Mouse (Mus musculus) heart, postnatal 10 days (tissue): Measurements from ENCODE around the gene Gm13697. TPM values are rescaled to one million over a fixed set of nuclear protein-coding genes. Genes with fewer than 3 reads are reported as not detected.
"Not testable (repeated sequence)": the region's sequence is repeated elsewhere in the genome, so short reads cannot be mapped to it uniquely, and the experiment has no call there.

Experiments
- DNase-seq, 2 experiments: peaks; one replicate each; pipeline ENCODE4 v3.0.0; 2021
- intact Hi-C: fragments of 180-260 bp; cut with DNase I; formaldehyde crosslinking; loops from one replicate; pipeline ENCODE4 v1.15.1; 2025
- total RNA-seq, 2 experiments: library from RNA; stranded (reverse); gene quantifications; 2 replicates each; pipeline ENCODE4 v1.2.3; 2021

Gm13697 gene
- 1 to 10 TPM; 1.0 to 1.1 TPM for total RNA-seq

DNA sequence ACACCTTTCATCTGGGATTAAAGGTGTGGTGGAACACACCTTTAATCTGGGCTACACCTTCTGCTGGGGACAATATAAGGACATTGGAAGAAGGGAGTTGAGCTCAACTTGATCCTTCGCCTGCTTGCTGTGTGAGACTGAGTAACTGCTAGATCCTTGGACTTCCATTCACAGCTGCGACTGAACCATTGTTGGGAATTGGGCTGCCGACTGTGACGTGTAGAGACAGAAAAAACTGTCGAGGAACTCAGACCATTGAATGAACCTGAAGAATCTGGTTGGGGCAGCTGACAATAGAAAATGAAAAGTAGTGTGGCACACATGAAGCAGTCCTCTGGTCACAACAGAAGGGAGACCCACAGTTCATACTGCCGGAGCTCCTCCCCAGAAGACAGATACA, at the start of gene Gm13697:
Gene Gm13697 (plus strand): TSS at position 301 of the 400 bp plus-strand sequence.
- intact Hi-C loops, DNase-seq: not testable (repeated sequence)

GRCm38 (mm10) chr2:83940931-83941361, 43.6 kb upstream of the Gm13697 start, which contains the start of gene Zswim2:
Zswim2 (minus strand) TSS chr2:83941228.
- DNase-seq, result peak; percentile 15 to 20
- intact Hi-C loops, result no loop called here

GRCm38 (mm10) chr2:83941378-83941777, 43.2 kb upstream of the Gm13697 start:
- intact Hi-C loops, result no loop called here
- no peak for DNase-seq

DNA sequence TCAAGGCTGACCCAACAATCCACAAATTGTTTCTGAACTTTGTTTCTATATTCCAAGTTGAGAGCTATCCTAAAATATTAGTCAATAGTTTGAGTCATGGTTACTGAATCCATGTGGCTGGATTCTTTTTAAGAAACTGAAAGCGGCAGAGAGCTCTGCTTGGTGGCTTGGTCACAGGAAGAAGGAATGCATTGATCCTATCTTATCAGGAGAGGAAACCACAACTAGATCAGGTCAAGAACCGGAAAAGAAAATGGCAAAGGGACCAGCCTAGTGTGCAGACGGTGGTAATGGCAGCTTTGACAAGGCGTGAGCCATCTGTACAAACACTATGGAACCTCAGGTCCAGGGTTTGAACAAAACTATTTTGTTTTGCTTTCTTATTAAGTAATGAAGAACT, 42.8 kb upstream of the Gm13697 start:
- intact Hi-C loops, result no loop called here
- no peak for DNase-seq

DNA sequence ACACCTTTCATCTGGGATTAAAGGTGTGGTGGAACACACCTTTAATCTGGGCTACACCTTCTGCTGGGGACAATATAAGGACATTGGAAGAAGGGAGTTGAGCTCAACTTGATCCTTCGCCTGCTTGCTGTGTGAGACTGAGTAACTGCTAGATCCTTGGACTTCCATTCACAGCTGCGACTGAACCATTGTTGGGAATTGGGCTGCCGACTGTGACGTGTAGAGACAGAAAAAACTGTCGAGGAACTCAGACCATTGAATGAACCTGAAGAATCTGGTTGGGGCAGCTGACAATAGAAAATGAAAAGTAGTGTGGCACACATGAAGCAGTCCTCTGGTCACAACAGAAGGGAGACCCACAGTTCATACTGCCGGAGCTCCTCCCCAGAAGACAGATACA, 29.1 kb upstream of the Gm13697 start, which contains the start of gene Gm13698:
Gene Gm13698 (plus strand): TSS at position 301 of the 400 bp plus-strand sequence.
- intact Hi-C loops, DNase-seq: not testable (repeated sequence)

GRCm38 (mm10) chr2:83961203-83961602, 23.3 kb upstream of the Gm13697 start, which contains the start of gene Gm13693:
Gm13693 (plus strand) TSS chr2:83961503.
- DNase-seq, intact Hi-C loops: not testable (repeated sequence)

DNA sequence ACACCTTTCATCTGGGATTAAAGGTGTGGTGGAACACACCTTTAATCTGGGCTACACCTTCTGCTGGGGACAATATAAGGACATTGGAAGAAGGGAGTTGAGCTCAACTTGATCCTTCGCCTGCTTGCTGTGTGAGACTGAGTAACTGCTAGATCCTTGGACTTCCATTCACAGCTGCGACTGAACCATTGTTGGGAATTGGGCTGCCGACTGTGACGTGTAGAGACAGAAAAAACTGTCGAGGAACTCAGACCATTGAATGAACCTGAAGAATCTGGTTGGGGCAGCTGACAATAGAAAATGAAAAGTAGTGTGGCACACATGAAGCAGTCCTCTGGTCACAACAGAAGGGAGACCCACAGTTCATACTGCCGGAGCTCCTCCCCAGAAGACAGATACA, 17.5 kb upstream of the Gm13697 start, which contains the start of gene Gm13695:
Gene Gm13695 (plus strand): TSS at position 301 of the 400 bp plus-strand sequence.
- DNase-seq, intact Hi-C loops: not testable (repeated sequence)

GRCm38 (mm10) chr2:83972823-83973222, 11.7 kb upstream of the Gm13697 start, which contains the start of gene Gm13696:
Gm13696 (plus strand) TSS chr2:83973123.
- DNase-seq, intact Hi-C loops: not testable (repeated sequence)

DNA sequence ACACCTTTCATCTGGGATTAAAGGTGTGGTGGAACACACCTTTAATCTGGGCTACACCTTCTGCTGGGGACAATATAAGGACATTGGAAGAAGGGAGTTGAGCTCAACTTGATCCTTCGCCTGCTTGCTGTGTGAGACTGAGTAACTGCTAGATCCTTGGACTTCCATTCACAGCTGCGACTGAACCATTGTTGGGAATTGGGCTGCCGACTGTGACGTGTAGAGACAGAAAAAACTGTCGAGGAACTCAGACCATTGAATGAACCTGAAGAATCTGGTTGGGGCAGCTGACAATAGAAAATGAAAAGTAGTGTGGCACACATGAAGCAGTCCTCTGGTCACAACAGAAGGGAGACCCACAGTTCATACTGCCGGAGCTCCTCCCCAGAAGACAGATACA, 5.9 kb upstream of the Gm13697 start, which contains the start of gene Gm13694:
Gene Gm13694 (plus strand): TSS at position 301 of the 400 bp plus-strand sequence.
- intact Hi-C loops, result not testable (repeated sequence)

DNA sequence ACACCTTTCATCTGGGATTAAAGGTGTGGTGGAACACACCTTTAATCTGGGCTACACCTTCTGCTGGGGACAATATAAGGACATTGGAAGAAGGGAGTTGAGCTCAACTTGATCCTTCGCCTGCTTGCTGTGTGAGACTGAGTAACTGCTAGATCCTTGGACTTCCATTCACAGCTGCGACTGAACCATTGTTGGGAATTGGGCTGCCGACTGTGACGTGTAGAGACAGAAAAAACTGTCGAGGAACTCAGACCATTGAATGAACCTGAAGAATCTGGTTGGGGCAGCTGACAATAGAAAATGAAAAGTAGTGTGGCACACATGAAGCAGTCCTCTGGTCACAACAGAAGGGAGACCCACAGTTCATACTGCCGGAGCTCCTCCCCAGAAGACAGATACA, 5.7 kb downstream of the Gm13697 start, which contains the start of gene Gm13691:
Gene Gm13691 (plus strand): TSS at position 301 of the 400 bp plus-strand sequence.
- DNase-seq, intact Hi-C loops: not testable (repeated sequence)

More for the DNA sequence above, 5.9 kb upstream of the Gm13697 start, which contains the start of gene Gm13694:
- not testable (repeated sequence) for DNase-seq

DNA sequence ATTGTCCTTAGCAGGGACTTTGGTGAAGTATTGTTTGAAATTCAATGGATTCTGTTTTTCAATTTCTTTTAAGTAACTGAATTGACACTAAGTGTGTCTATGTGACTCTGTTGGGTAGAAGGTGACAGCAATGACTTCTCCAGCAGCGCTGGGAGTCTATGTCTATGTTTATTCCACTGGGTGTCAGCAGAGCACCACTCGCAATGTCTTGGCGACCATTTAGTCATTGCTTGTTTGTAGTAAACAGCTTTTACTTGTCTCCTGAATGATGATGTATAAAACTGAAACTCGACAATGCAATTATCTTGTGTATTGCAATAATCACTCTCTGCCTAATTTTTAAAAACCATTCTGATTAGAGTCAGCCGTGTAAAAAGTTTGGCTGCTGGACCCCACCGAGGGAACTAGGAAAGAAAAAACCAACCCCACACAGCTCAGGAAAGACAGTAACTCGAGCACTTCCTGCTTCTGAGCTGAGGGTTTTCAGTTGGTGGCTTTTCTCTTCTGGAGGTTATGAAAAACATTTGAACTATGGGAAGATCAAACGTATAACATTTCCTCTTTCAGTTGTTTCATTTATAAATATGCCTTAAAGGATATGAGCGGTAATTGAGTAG, 9.2 kb downstream of the Gm13697 start:
- intact Hi-C loops, result not testable (repeated sequence)
- peak; percentile 44 to 52 for DNase-seq

GRCm38 (mm10) chr2:83994526-83994925, 10.0 kb downstream of the Gm13697 start:
- intact Hi-C loops, DNase-seq: not testable (repeated sequence)

- DNase-seq, result no peak
- intact Hi-C loops, result no loop called here
Measured at GRCm38 (mm10) chr2:84008913-84009312, 24.4 kb downstream of the Gm13697 start.

DNA sequence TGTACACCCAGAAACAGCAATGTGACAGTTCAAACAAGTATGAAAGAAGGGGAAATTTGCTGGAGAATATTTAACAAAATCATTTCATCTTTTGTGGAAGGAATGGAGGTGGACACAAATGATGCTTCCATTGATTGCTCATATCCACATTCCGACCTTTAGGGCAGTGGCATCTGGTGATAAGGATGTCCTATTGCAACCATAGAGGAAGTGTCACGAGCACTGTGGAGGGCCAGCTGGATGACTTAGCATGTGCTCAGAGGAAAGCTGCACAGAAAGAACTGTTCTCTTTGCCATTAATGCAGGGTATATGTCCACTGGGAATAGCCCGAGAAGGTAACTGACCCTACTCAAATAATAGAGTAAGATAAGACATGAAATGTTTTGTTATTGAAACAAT, 25.3 kb downstream of the Gm13697 start:
- intact Hi-C loops, result no loop called here
- DNase-seq, result no peak

DNA sequence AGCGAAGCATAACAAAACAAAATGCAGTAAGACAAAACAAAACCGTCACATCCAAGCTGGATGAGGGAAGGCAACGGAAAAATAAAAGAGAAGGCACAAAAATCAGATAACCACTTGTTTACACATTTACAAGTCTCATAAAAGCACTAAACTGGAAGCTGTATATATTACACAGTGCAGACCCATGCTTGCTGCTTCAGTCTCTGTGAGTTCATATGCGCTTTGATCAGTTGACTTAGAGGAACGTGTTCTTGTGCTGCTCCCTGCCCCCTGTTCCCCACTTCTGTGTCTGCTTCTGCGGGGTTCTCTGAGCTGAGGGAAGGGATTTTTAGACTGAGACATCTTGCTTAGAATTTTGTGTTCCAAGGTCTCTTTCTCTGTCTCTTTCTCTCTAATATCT, 30.0 kb downstream of the Gm13697 start:
- DNase-seq, result no peak
- intact Hi-C loops, result no loop called here

- DNase-seq, intact Hi-C loops: not testable (repeated sequence)
Measured at GRCm38 (mm10) chr2:84016291-84016690, 31.7 kb downstream of the Gm13697 start.

GRCm38 (mm10) chr2:84018330-84018729, 33.8 kb downstream of the Gm13697 start:
- intact Hi-C loops, result no loop called here
- peak in 1 of 2 experiments; percentile 18 for DNase-seq

DNA sequence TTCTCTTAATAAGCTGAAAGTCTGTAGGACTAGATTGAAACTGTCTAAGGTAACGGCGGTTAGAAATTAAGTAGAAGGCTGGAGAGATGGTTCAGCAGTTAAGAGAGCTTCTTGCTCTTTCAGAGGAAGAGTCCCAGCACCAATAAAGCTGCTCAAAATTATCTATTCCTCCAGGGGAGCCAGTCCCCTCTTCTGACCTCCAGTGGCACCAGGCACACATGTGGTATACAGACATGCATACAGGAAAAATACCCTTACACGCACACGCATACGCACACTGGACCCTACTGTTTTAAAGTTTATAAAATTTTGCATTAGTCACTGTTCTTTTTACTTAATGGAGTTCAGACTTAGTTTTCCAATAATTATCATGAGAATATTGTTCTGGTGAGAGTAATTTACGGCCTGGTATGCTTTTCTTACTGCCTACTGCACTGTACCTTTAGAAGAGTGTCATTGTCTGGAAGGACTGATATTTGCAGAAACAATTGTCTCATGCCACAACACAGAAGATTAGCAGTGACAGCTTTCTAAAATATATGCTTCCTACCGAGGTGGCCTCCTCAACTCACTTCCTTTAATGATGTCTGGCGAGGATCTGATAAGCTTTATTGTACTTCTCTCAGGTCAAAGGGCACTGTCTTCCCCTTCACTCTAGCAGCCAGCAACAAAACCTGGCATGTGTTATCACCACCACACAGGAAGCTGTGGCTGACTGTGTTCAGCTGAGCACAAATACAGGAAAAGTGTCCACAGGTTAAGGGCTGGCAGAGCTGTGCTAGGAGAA, 35.2 kb downstream of the Gm13697 start:
- intact Hi-C loops, result no loop called here
- no peak for DNase-seq

GRCm38 (mm10) chr2:84021930-84022329, 37.4 kb downstream of the Gm13697 start:
- intact Hi-C loops, result no loop called here
- no peak for DNase-seq

DNA sequence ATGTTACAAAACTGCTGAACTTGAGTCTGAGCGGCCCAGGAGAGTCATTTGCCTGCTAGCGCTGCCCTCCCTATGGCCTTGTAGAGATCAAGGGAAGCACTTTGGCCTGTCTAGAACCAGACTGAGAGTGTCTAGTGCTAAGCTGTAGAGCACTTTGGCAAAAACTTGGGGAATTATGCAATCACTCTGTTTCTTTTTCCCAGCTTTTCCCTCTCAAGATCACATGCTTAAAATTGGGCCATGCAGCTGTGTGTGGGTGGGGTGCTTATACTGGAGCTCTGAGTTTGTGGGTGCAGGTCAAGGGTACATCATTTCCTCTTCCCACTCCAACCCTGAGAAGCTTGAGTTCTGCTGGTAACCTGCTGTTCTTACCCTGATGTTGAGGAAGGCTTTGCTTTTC, 38.4 kb downstream of the Gm13697 start:
- DNase-seq, result peak; percentile 58 to 64
- intact Hi-C loops, result no loop called here

DNA sequence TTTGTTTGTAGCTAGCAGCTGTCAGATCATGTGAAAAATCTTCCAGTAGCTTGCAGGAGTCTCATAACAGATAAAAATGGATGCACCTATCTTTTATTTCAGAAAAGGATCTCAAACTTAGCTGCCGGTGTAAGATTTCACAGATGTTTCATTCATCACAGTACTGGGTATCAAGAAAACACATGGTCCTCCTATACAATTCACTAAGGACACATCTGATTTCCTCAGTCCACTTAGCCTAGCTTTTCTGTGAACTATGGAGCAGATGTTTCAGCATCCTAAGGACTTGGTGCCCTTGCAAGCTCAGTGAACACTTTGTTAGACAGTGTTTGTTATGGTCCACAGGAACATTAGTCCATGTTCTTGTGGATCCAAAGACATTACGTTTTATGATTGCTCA, 38.8 kb downstream of the Gm13697 start:
- DNase-seq, result no peak
- intact Hi-C loops, result no loop called here
